Mouse (Mus musculus) spleen, postnatal 4 days (tissue): Measurements from ENCODE around the gene Fgfr2.
A peak's percentile ranks its signal among the peaks of the same experiment; 100 is the strongest.

ENCODE experiments used
- DNase-seq, 2 experiments: peaks; one replicate each; pipeline ENCODE4 v3.0.0; 2022; ENCODE audit warnings: low spot score in 2 of 2

The Fgfr2 gene

GRCm38 (mm10) chr7:131629562-131629961 lies 1493.6 kb downstream of the Fgfr2 start:
- no peak for DNase-seq

GRCm38 (mm10) chr7:131628846-131629391 lies 1494.2 kb downstream of the Fgfr2 start:
- no peak for DNase-seq

- DNase-seq: no peak
These were observed 1494.8 kb downstream of the Fgfr2 start for GRCm38 (mm10) chr7:131628356-131628755.

- no peak for DNase-seq
These were observed 1513.5 kb downstream of the Fgfr2 start for GRCm38 (mm10) chr7:131609677-131610076.

- no peak for DNase-seq
These were observed 1515.1 kb downstream of the Fgfr2 start for GRCm38 (mm10) chr7:131608049-131608448.

GRCm38 (mm10) chr7:131605481-131605880 lies 1517.7 kb downstream of the Fgfr2 start:
- DNase-seq: no peak

- no peak for DNase-seq
These were observed 1518.2 kb downstream of the Fgfr2 start for GRCm38 (mm10) chr7:131604946-131605345.

GRCm38 (mm10) chr7:131603186-131603585 lies 1520.0 kb downstream of the Fgfr2 start:
- no peak for DNase-seq

- no peak for DNase-seq
These were observed 1521.0 kb downstream of the Fgfr2 start for GRCm38 (mm10) chr7:131602106-131602505.

GRCm38 (mm10) chr7:131598483-131598824 lies 1524.7 kb downstream of the Fgfr2 start:
- no peak for DNase-seq

- no peak for DNase-seq
These were observed 1525.2 kb downstream of the Fgfr2 start for GRCm38 (mm10) chr7:131597779-131598482.

- DNase-seq: no peak
These were observed 1537.6 kb downstream of the Fgfr2 start for GRCm38 (mm10) chr7:131585551-131585950.

GRCm38 (mm10) chr7:131582178-131582577 lies 1541.0 kb downstream of the Fgfr2 start:
- no peak for DNase-seq

GRCm38 (mm10) chr7:131575246-131575645 lies 1547.9 kb downstream of the Fgfr2 start:
- no peak for DNase-seq

GRCm38 (mm10) chr7:131560697-131561042 lies 1562.5 kb downstream of the Fgfr2 start:
- no peak for DNase-seq

- peak; percentile 87 to 90 for DNase-seq
These were observed 1563.0 kb downstream of the Fgfr2 start, which contains the start of gene Bub3 for GRCm38 (mm10) chr7:131559986-131560696. Bub3 (plus strand) TSS chr7:131560222.

- DNase-seq: no peak
These were observed 1565.4 kb downstream of the Fgfr2 start for GRCm38 (mm10) chr7:131557751-131558150.

- no peak for DNase-seq
These were observed 1566.4 kb downstream of the Fgfr2 start for GRCm38 (mm10) chr7:131556541-131557271.

- DNase-seq: no peak
These were observed 1567.0 kb downstream of the Fgfr2 start for GRCm38 (mm10) chr7:131556116-131556515.

GRCm38 (mm10) chr7:131555301-131556081 lies 1567.7 kb downstream of the Fgfr2 start:
- DNase-seq: peak in 1 of 2 experiments; percentile 67

GRCm38 (mm10) chr7:131554341-131555180 lies 1568.6 kb downstream of the Fgfr2 start:
- DNase-seq: peak in 1 of 2 experiments; percentile 69
